Mouse (Mus musculus): ENCODE results near the gene Unc13a. TPM values are rescaled to one million over a fixed set of nuclear protein-coding genes. Genes with fewer than 3 reads are reported as not detected.
"Not testable (repeated sequence)": the region's sequence is repeated elsewhere in the genome, so short reads cannot be mapped to it uniquely, and the experiment has no call there.

Gene Unc13a
- polyA plus RNA-seq, 1 experiment from 2014 or later = 0.35 TPM

GRCm38 (mm10) chr8:71702923-71703322 lies 31.4 kb upstream of the Unc13a start:
- DNase-seq (ENCODE audit: low spot score) (no peak), ATAC-seq (peak; percentile 11; the same call in 1 of the 2 replicates)
- Histone ChIP-seq H3K4me1 (ENCODE audit: insufficient read depth, low read depth, low read length) (no peaks in the 10 kb centered on the region), H3K9ac (replicated peaks; ENCODE audit: low read depth) (no peak overlapping the region), H3K36me3 (ENCODE audit: insufficient read depth, low read length) (no peaks in the 10 kb centered on the region), H3K4me3 (ENCODE audit: low read depth, low read length) (no peak overlapping the region), H3K27me3 (replicated peaks; ENCODE audit: insufficient read depth, low read length) (peaks cover 15% of the 10 kb centered on the region; the same call in 1 of the 2 replicates), H3K27ac (ENCODE audit: low read length) (no peak overlapping the region), H3K9me3 (ENCODE audit: low read length) (no peaks in the 10 kb centered on the region), H3K4me2 (replicated peaks; ENCODE audit: low read depth, low read length) (no peak overlapping the region)
- WGBS = 60% methylated on average over 3 of the region's 3 CpGs
- TF ChIP-seq CTCF (IDR thresholded peaks at IDR 0.05) (no peak), EP300 (IDR thresholded peaks at IDR 0.05) (no peak)

GRCm38 (mm10) chr8:71702087-71702432 lies 30.5 kb upstream of the Unc13a start:
- H3K4me3 ChIP-seq (ENCODE audit: low read depth, low read length) = no peak overlapping the region
- H3K9ac ChIP-seq (replicated peaks; ENCODE audit: low read depth) = no peak overlapping the region
- H3K36me3 ChIP-seq (ENCODE audit: insufficient read depth, low read length) = no peaks in the 10 kb centered on the region
- H3K27me3 ChIP-seq (replicated peaks; ENCODE audit: insufficient read depth, low read length) = peaks cover 15% of the 10 kb centered on the region; the same call in 1 of the 2 replicates
- ATAC-seq = no peak
- no peak for DNase-seq (ENCODE audit: low spot score)
- peak; percentile 51 for TF ChIP-seq CTCF (IDR thresholded peaks at IDR 0.05)
- no peak for TF ChIP-seq EP300 (IDR thresholded peaks at IDR 0.05)
- no peaks in the 10 kb centered on the region for H3K4me1 ChIP-seq (ENCODE audit: insufficient read depth, low read depth, low read length)
- peak overlapping the region; percentile 60; the same call in 1 of the 2 replicates for H3K4me2 ChIP-seq (replicated peaks; ENCODE audit: low read depth, low read length)
- H3K9me3 ChIP-seq (ENCODE audit: low read length) = no peaks in the 10 kb centered on the region
- no peak overlapping the region for H3K27ac ChIP-seq (ENCODE audit: low read length)
- WGBS = 31% methylated on average over 4 of the region's 4 CpGs

GRCm38 (mm10) chr8:71701414-71702086 lies 30.0 kb upstream of the Unc13a start, which contains the start of gene B3gnt3:
Gene B3gnt3 (minus strand): TSS chr8:71701789.
- H3K9ac ChIP-seq (replicated peaks; ENCODE audit: low read depth) = no peak within 1 kb of the TSS; the same call in none of the 2 replicates
- no peaks in the 10 kb centered on the region for H3K36me3 ChIP-seq (ENCODE audit: insufficient read depth, low read length)
- H3K4me3 ChIP-seq (ENCODE audit: low read depth, low read length) = peak within 1 kb of the TSS; percentile 41
- no peaks in the 10 kb centered on the region for H3K4me1 ChIP-seq (ENCODE audit: insufficient read depth, low read depth, low read length)
- ATAC-seq (no peak; the same call in 1 of the 2 replicates), DNase-seq (ENCODE audit: low spot score) (no peak)
- H3K27ac ChIP-seq (ENCODE audit: low read length) = peak within 1 kb of the TSS; percentile 71
- no peak for TF ChIP-seq EP300 (IDR thresholded peaks at IDR 0.05)
- TF ChIP-seq CTCF (IDR thresholded peaks at IDR 0.05) = no peak
- WGBS = 11% methylated on average over 24 of the region's 34 CpGs
- H3K4me2 ChIP-seq (replicated peaks; ENCODE audit: low read depth, low read length) = peak within 1 kb of the TSS; percentile 60
- peaks cover 15% of the 10 kb centered on the region; the same call in 1 of the 2 replicates for H3K27me3 ChIP-seq (replicated peaks; ENCODE audit: insufficient read depth, low read length)
- H3K9me3 ChIP-seq (ENCODE audit: low read length) = no peaks in the 10 kb centered on the region

- 6% methylated on average over 29 of the region's 29 CpGs for WGBS
- H3K4me3 ChIP-seq (ENCODE audit: low read depth, low read length) = peak overlapping the region; percentile 41
- no peak; the same call in 1 of the 2 replicates for TF ChIP-seq EP300 (IDR thresholded peaks at IDR 0.05)
- 0 out of 2 replicates have a peak, but pooled peaks have one; percentile 8 for TF ChIP-seq CTCF (IDR thresholded peaks at IDR 0.05)
- H3K4me1 ChIP-seq (ENCODE audit: insufficient read depth, low read depth, low read length) = no peaks in the 10 kb centered on the region
- no peaks in the 10 kb centered on the region for H3K9me3 ChIP-seq (ENCODE audit: low read length)
- H3K36me3 ChIP-seq (ENCODE audit: insufficient read depth, low read length) = no peaks in the 10 kb centered on the region
- H3K9ac ChIP-seq (replicated peaks; ENCODE audit: low read depth) = no peak overlapping the region; the same call in none of the 2 replicates
- ATAC-seq = peak; percentile 78
- peak; percentile 53 for DNase-seq (ENCODE audit: low spot score)
- peaks cover 15% of the 10 kb centered on the region; the same call in 1 of the 2 replicates for H3K27me3 ChIP-seq (replicated peaks; ENCODE audit: insufficient read depth, low read length)
- peak overlapping the region; percentile 71 for H3K27ac ChIP-seq (ENCODE audit: low read length)
- H3K4me2 ChIP-seq (replicated peaks; ENCODE audit: low read depth, low read length) = peak overlapping the region; percentile 60
Measured at GRCm38 (mm10) chr8:71700493-71701269, 29.1 kb upstream of the Unc13a start.

DNA sequence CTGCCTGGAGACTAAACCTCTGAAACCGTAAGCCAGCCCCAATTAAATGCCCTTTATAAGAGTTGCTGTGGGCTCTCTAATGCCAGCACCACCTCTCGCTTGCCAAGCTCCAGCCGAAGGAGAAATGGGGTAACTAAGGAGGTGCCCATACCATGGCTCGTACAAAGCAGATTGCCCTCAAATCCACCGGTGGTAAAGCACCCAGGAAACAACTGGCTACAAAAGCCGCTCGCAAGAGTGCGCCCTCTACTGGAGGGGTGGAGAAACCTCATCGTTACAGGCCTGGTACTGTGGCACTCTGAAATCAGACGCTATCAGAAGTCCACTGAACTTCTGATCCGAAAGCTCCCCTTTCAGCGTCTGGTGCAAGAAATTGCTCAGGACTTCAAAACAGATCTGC lies 23.9 kb upstream of the Unc13a start:
- peak; percentile 40 for TF ChIP-seq CTCF (IDR thresholded peaks at IDR 0.05)
- not testable (repeated sequence) for DNase-seq (ENCODE audit: low spot score); ATAC-seq; H3K4me1 ChIP-seq (ENCODE audit: insufficient read depth, low read depth, low read length); H3K4me2 ChIP-seq (replicated peaks; ENCODE audit: low read depth, low read length); H3K36me3 ChIP-seq (ENCODE audit: insufficient read depth, low read length); H3K9me3 ChIP-seq (ENCODE audit: low read length); H3K9ac ChIP-seq (replicated peaks; ENCODE audit: low read depth); H3K27ac ChIP-seq (ENCODE audit: low read length); H3K4me3 ChIP-seq (ENCODE audit: low read depth, low read length)
- 62% methylated on average over 12 of the region's 12 CpGs for WGBS
- H3K27me3 ChIP-seq (replicated peaks; ENCODE audit: insufficient read depth, low read length) = peaks cover 34% of the 10 kb centered on the region

Data from lung, postnatal 0 days (tissue).